Mouse (Mus musculus): ENCODE measurements at regions not wholly inside any gene's neighbourhood (a gene's known extent, or its start where the extent isn't known, plus 50 kb on each side); places are given as distances from the start of the nearest gene placed in this dataset.

DNA sequence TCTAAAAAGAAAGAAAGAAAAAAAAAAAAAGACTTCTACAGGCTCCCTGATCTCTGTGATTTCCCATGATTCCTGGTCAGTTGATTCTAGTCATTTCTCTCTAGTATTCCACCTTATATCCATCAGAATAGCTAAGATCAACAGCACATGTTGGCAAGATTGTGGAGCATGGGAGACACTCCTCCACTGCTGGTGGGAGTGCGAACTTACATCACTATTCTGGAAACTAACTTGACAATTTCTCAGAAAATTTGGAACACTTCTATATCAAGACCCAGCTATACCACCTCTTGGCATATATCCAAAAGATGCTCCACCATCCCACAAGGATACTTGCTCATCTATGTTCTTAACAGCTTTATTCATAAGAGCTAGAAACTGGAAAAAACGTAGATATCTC lies 3266.0 kb upstream of the Lrrc6 start:
- no peak for DNase-seq (ENCODE audit: low spot score in 2 of 2)

GRCm38 (mm10) chr15:69752616-69753015 lies 3251.9 kb upstream of the Lrrc6 start:
- DNase-seq (ENCODE audit: low spot score in 2 of 2): peak in 1 of 2 experiments; percentile 1

GRCm38 (mm10) chr15:69714680-69715079 lies 3214.0 kb upstream of the Lrrc6 start:
- DNase-seq (ENCODE audit: low spot score in 2 of 2): no peak

- DNase-seq (ENCODE audit: low spot score in 2 of 2): no peak
Measured at GRCm38 (mm10) chr15:69713900-69714299, 3213.2 kb upstream of the Lrrc6 start.

DNA sequence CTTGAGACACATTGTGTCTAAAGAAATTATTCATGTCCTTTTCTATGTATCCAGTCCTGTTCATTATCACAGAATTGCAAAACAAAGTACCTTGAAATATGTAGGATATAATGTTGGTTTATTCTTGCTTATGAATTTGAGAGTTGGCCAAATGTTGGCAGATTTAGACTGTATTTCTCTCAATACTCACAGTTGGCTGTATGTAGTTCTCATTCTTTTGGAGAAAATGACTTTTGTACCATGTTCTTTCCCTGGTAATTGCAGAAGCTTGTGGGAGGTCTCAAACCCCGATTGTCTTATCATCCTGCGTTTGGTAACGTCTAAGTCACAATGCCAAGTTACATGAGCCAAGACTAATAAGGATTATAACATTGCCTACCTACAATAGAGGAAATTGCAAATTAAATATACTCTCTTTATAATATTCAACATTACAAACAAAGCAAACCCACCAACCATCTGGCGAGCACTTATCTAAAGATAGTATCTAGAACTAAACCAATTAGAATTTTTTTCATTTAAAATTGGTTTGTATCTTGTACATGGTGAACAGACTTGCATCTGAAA lies 3195.0 kb upstream of the Lrrc6 start:
- no peak for DNase-seq (ENCODE audit: low spot score in 2 of 2)

DNA sequence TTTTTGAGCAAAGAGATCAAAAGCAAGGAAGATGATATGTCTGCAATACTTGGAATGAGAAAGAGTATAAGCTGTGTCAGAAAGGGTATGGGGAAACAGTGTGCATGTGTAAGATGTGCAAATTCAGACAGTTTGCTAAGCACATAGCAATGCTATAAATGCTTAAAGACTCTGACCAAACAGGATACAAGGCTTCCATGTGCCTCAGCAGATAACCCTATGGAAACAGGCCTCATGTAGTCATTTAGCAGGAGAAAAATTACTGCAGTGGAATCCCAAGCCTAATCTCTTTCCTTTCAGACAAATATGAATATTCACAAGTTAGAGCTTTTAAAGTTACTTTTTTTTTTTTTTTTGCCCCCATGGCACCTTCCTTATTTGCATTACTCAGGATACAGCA lies 3189.8 kb upstream of the Lrrc6 start:
- no peak for DNase-seq (ENCODE audit: low spot score in 2 of 2)

Measured in cerebellum, postnatal 4 days (tissue).